Mouse (Mus musculus): ENCODE data around the gene Bco2.

DNA sequence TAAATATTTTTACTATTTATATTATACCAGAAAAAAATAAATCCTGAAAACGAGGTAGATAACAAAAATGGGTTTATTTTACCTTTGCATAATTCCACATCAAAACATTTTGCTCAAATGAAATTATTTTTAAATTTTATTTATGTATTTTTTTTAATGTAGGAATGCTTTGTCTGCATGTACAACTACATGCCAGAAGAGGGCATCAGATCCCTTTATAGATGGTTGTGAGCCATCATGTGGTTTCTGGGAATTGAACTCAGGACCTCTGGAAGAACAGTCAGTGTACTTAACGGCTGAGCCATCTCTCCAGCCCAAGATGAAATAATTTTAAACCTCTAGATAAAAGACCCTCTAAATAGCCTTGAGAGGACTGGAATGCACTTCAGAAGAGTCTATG is 33.4 kb downstream of the Bco2 start:
- no peak for TF ChIP-seq CTCF (IDR thresholded peaks at IDR 0.05; ENCODE audit: borderline replicate concordance, control insufficient read depth, extremely low read depth, insufficient read depth, low read length, poor library complexity)
- no peak for TF ChIP-seq POLR2A (IDR thresholded peaks at IDR 0.05; ENCODE audit: control insufficient read depth, extremely low read depth, insufficient read depth, low read length, poor library complexity)
